Mouse (Mus musculus) heart, embryonic 15.5 days (tissue): ENCODE data around the gene Fbxo3. TPM values are rescaled to one million over a fixed set of nuclear protein-coding genes. Genes with fewer than 3 reads are reported as not detected.
"Not testable (repeated sequence)": the region's sequence is repeated elsewhere in the genome, so short reads cannot be mapped to it uniquely, and the experiment has no call there.

ENCODE experiments used
- ATAC-seq: fragments of 200-750 bp; cut with Nextera tagmentation; replicated peaks from 2 replicates; pipeline ENCODE4 v1.8.0; 2017; ENCODE audit warnings: low read depth, moderate TSS enrichment; ENCODE audit not compliant: insufficient number of reproducible peaks, insufficient read depth, low FRiP score
- H3K27ac ChIP-seq: fragments of 300-500 bp; sonication (generic); 2 replicates; pipeline ENCODE4 v1.5.1; 2015; ENCODE audit warnings: mild to moderate bottlenecking, inconsistent platforms
- H3K27me3 ChIP-seq: fragments of 300-500 bp; sonication (generic); 2 replicates; pipeline ENCODE4 v1.6.1; 2015; ENCODE audit warnings: inconsistent platforms
- H3K36me3 ChIP-seq: fragments of 300-500 bp; sonication (generic); 2 replicates; pipeline ENCODE4 v1.6.1; 2015; ENCODE audit warnings: mild to moderate bottlenecking, inconsistent platforms
- H3K4me1 ChIP-seq: fragments of 300-500 bp; sonication (generic); replicated peaks from 2 replicates; pipeline ENCODE4 v1.6.1; 2015; ENCODE audit warnings: inconsistent platforms
- H3K4me2 ChIP-seq: fragments of 300-500 bp; sonication (generic); 2 replicates; pipeline ENCODE4 v1.6.1; 2015; ENCODE audit warnings: inconsistent platforms, mild to moderate bottlenecking, moderate library complexity
- H3K4me3 ChIP-seq: fragments of 300-500 bp; sonication (generic); 2 replicates; pipeline ENCODE4 v1.5.1; 2015; ENCODE audit warnings: mild to moderate bottlenecking, inconsistent platforms
- H3K9ac ChIP-seq: fragments of 300-500 bp; sonication (generic); 2 replicates; pipeline ENCODE4 v1.6.1; 2015; ENCODE audit warnings: mild to moderate bottlenecking, inconsistent platforms
- H3K9me3 ChIP-seq: fragments of 300-500 bp; sonication (generic); replicated peaks from 2 replicates; pipeline ENCODE4 v1.6.1; 2016; ENCODE audit warnings: inconsistent platforms
- WGBS: fragments of 180-500 bp; shearing (Covaris S2); methylation state at CpG from one replicate; pipeline ENCODE4 v1.1.7; 2015; ENCODE audit warnings: mixed read lengths; 5-methylcytosine and 5-hydroxymethylcytosine counted together
- polyA plus RNA-seq: library from polyadenylated mRNA; unstranded; fragments of >200 nt; fragmentation: Nextera tagmentation; extraction: Ambion mirVana; gene quantifications from 2 replicates; pipeline ENCODE4 v1.2.1, GENCODE M21; 2015

The Fbxo3 gene
- polyA plus RNA-seq, 1 experiment from 2014 or later, result 41.8 TPM

DNA sequence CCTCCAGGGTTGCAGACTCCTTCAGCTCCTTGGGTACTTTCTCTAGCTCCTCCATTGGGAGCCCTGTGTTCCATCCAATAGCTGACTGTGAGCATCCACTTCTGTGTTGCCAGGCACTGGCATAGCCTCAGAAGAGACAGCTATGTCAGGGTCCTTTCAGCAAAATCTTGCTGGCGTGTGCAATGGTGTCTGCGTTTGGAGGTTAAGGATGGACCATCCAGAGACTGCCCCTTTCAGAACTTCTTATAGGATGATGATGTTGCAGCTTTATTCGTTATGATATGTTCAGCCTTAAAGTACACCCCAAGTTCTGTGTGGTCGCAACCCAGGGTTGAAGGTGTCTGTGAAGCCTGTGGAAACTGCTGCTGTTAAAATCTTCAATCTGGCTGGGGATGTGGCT is 69.9 kb downstream of the Fbxo3 start:
- Histone ChIP-seq H3K4me2 (peak overlapping the region; percentile 69), H3K4me3 (0 out of 2 replicates have a peak overlapping the region, but pooled peaks have one; percentile 63), H3K4me1 (peaks cover 19% of the 10 kb centered on the region)
- not testable (repeated sequence) for H3K9ac ChIP-seq, ATAC-seq, H3K36me3 ChIP-seq, H3K27ac ChIP-seq, H3K27me3 ChIP-seq, H3K9me3 ChIP-seq
- WGBS, result 87% methylated on average over 4 of the region's 4 CpGs

DNA sequence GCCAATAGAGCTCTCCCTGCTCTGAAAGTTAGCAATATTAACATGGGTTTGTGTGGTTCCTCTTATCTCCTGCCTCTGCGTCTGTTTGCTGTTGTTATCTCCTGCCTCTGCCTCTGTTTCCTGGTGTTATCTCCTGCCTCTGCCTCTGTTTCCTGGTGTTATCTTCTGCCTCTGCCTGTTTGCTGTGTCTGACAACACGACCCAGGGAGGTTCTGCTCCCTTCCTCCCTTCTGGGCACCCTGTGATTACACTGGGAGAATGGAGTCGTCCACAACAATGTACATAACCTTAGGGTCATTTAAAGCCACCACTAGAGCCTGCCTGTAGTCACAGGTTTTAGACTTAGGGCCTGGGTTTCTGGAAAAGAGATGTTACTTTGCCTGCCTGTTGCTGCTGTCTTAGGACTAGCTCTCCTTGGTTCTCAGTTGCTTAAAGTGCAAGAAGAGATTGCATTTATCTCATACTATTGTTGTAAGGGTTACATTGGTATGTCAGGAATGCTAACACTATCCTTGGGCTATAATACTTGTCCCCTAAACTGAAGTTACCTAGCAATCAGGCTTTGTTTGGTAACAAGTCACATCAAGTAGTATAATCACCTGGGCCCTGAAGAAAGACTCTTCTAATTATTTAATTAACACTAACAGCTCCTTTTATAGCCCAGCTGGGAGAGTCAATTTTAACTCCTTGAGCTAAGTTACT is 71.2 kb downstream of the Fbxo3 start:
- H3K36me3 ChIP-seq, result no peaks in the 10 kb centered on the region
- H3K4me2 ChIP-seq, result 0 out of 2 replicates have a peak overlapping the region, but pooled peaks have one; percentile 6
- H3K9me3 ChIP-seq, result no peaks in the 10 kb centered on the region
- peak overlapping the region; percentile 29 for H3K27ac ChIP-seq
- H3K4me1 ChIP-seq, result peaks cover 25% of the 10 kb centered on the region
- no peak overlapping the region for H3K9ac ChIP-seq
- H3K4me3 ChIP-seq, result no peak overlapping the region
- no peak for ATAC-seq
- no peaks in the 10 kb centered on the region for H3K27me3 ChIP-seq
- WGBS, result 9% methylated on average over 3 of the region's 3 CpGs

DNA sequence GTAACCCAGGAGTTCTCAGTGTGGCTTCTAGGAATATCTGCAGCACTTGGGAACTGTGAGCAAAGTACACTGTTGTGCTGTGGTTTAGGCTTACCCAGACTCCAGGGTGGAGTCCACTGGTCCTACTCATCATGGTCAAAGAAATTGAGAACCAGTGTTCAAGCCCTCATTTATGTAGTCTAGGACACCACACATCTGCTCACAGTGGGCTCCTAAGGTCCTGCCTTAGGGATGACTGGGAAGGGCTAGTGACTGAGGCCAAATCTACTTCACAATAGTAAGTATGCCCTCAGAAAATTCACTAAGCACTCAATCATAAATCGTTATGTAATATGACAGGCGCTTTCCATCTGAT is 71.7 kb downstream of the Fbxo3 start:
- Histone ChIP-seq H3K27me3 (no peaks in the 10 kb centered on the region), H3K4me2 (0 out of 2 replicates have a peak overlapping the region, but pooled peaks have one; percentile 6), H3K9ac (no peak overlapping the region), H3K4me1 (peaks cover 25% of the 10 kb centered on the region), H3K36me3 (no peaks in the 10 kb centered on the region), H3K4me3 (no peak overlapping the region), H3K27ac (peak overlapping the region; percentile 29; the same call in 1 of the 2 replicates), H3K9me3 (no peaks in the 10 kb centered on the region)
- ATAC-seq, result no peak
- 88% methylated on average over 2 of the region's 2 CpGs for WGBS

DNA sequence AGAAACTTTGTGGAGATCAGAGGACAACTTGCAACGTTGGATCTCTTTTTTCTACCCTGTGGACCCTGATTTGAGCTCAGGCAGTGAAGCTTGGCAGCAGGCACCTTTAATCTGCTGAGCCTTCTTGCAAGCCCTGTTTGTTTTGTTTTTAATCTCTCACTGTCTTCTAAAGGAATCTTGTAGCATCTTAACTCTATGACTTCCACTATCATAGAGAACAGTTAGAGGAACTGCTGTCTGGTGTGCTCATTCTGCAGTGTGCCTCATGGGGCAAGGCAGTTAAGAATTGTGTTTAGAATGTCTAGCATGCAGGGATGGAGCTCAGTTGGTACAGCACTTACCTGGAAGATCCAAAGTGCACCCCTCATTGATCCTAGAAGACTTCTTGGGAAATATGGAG is 72.4 kb downstream of the Fbxo3 start:
- no peak overlapping the region for H3K9ac ChIP-seq
- no peak overlapping the region for H3K27ac ChIP-seq
- 58% methylated on average over 1 of the region's 1 CpGs for WGBS
- no peaks in the 10 kb centered on the region for H3K27me3 ChIP-seq
- no peak for ATAC-seq
- no peak overlapping the region for H3K4me2 ChIP-seq
- no peak overlapping the region for H3K4me3 ChIP-seq
- H3K36me3 ChIP-seq, result no peaks in the 10 kb centered on the region
- H3K9me3 ChIP-seq, result no peaks in the 10 kb centered on the region
- peaks cover 25% of the 10 kb centered on the region for H3K4me1 ChIP-seq

DNA sequence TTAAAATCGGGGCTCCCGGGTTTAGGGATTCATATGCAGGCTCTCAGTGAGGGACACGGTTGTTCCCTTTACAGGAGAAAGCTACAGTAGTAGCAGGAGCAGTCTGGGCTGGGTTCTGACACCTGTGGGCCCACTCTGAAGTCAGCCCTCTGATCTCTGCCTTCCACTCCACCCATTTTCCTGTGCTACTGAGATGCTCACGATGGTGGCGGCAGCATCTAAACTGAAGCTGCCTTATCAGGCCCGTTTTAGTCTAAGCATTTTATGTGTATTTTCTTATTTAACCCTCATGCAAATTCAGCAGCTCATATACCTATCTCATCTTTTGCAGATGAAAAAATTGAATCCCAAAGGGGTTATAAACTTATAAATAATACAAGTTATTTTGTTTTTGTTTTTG is 77.3 kb downstream of the Fbxo3 start:
- 80% methylated on average over 6 of the region's 6 CpGs for WGBS
- no peak overlapping the region for H3K27ac ChIP-seq
- no peaks in the 10 kb centered on the region for H3K27me3 ChIP-seq
- no peak overlapping the region for H3K9ac ChIP-seq
- no peak overlapping the region for H3K4me3 ChIP-seq
- no peak overlapping the region for H3K4me2 ChIP-seq
- H3K36me3 ChIP-seq, result no peaks in the 10 kb centered on the region
- H3K9me3 ChIP-seq, result no peaks in the 10 kb centered on the region
- ATAC-seq, result no peak
- peaks cover 16% of the 10 kb centered on the region for H3K4me1 ChIP-seq

DNA sequence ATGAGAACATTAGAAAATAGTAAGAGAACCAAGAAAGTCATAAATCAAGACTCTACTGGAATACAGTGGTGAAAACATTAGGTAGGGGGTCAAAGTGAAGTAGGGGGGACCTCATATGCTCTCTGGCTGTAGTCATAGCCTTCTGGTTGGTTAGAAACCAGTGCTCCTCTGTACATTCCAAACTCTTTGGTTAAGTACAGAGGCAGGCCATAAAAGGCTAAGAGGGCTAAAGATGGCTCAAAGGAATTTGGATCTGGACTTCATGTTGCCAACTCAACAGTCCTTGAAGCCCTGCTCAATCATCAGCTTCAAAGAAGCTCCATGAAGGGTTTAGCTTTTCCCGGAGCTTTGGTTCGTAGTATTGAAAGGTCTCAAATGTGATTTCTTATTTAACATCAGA is 81.5 kb downstream of the Fbxo3 start:
- H3K9me3 ChIP-seq, H3K4me2 ChIP-seq, ATAC-seq, H3K4me3 ChIP-seq, H3K36me3 ChIP-seq, H3K9ac ChIP-seq, H3K4me1 ChIP-seq, H3K27me3 ChIP-seq: not testable (repeated sequence)
- H3K27ac ChIP-seq, result peak overlapping the region; percentile 58
- 41% methylated on average over 2 of the region's 2 CpGs for WGBS

DNA sequence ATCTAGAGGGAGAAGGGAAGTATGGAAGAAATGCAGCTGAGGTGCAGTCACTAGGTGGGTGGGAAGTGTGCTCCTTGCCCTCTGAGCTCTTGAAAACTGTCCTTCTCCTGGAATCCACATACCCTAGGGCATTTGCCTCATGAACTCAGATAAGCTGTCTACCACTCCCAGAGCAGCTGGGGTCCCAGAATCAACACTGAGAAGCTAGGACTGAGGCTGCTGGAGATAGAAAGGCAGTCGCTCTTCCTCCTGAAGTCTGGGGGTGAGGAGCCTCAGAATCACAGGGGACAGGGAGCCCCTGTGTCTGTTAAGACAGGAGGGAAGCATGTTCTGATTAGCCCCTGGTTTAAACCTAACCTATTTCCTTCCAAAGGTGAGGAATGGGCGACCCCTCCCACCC is 82.0 kb downstream of the Fbxo3 start:
- 42% methylated on average over 2 of the region's 2 CpGs for WGBS
- no peak overlapping the region for H3K4me2 ChIP-seq
- no peak; the same call in 1 of the 2 replicates for ATAC-seq
- no peak overlapping the region for H3K9ac ChIP-seq
- no peaks in the 10 kb centered on the region for H3K27me3 ChIP-seq
- H3K4me1 ChIP-seq, result peaks cover 8% of the 10 kb centered on the region
- H3K9me3 ChIP-seq, result no peaks in the 10 kb centered on the region
- no peak overlapping the region for H3K4me3 ChIP-seq
- peak overlapping the region; percentile 58 for H3K27ac ChIP-seq
- no peaks in the 10 kb centered on the region for H3K36me3 ChIP-seq

DNA sequence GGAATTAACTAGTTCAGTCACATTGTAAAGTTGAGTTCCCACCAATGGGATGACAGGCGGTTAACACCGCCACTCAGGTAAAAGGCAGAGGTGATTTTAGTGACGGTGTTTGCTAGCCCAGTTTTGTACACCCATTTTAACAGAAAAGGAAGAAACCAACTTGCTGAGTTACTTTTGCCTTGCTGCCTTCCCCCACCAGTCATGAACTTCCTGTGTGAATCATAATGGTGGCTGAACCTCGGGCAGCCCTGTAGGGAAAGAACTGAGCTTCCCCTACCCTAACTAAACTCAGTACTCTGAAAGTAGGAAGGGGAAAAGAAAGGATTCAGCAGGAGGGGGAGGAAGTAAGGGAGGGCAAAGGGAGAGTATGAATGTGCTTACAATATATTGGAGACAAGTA is 82.5 kb downstream of the Fbxo3 start:
- H3K27me3 ChIP-seq, result no peaks in the 10 kb centered on the region
- H3K9ac ChIP-seq, result no peak overlapping the region
- no peak overlapping the region for H3K4me2 ChIP-seq
- no peak for ATAC-seq
- no peak overlapping the region for H3K4me3 ChIP-seq
- H3K9me3 ChIP-seq, result no peaks in the 10 kb centered on the region
- WGBS, result 81% methylated on average over 4 of the region's 4 CpGs
- H3K4me1 ChIP-seq, result peaks cover 8% of the 10 kb centered on the region
- H3K27ac ChIP-seq, result peak overlapping the region; percentile 58
- no peaks in the 10 kb centered on the region for H3K36me3 ChIP-seq

DNA sequence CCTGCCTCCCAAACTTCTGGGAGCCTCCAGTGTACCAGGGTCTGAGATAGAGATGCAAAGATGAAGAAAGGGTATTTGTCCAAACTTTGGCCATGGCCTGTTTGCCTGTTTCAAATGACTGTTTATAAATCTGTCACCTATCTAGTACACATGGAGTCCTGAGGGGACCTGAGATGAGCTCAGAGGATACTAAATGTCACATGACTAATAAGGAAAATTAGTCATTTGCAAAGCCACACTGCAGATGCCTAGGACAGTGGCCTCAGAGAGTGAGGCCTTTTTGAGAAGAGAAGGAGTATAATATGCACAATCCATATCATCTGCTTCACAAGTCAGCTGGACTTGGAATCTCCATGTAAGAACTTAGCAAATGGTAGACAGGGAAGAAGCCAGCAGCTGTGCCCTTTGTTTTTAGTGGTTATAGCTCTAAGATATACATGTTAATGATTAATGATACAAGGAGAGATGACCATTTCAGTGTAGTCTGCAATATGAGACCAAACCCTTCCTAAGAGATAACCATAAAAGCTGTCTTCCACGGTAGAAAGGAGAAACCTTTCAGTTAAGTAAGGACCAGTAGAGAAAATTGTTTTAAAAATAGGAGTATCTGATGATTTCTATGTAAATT is 83.8 kb downstream of the Fbxo3 start:
- not testable (repeated sequence) for H3K9ac ChIP-seq, H3K27ac ChIP-seq, H3K4me1 ChIP-seq, H3K4me3 ChIP-seq, H3K36me3 ChIP-seq, H3K27me3 ChIP-seq, ATAC-seq, H3K9me3 ChIP-seq, H3K4me2 ChIP-seq
- WGBS, result no CpG with 5 or more reads among the region's 1 CpGs

Other genes starting within 250 kb of the Fbxo3 start
- gene Caprin1, start 230.1 kb upstream of the Fbxo3 start, polyA plus RNA-seq, result 172 and 198 TPM in 2 replicates
- gene Lmo2, start 69.7 kb upstream of the Fbxo3 start, polyA plus RNA-seq, result 19.1 and 23.1 TPM in 2 replicates
- gene 4931422A03Rik, start 640 bp downstream of the Fbxo3 start, polyA plus RNA-seq, result 1.8 and 3.0 TPM in 2 replicates
- gene Gm10912, start 38.1 kb downstream of the Fbxo3 start, polyA plus RNA-seq, result 0.10 TPM in 1 of 2 replicates, not detected in the other
- not detected in 2 replicates for gene Gm10799, start 40.8 kb downstream of the Fbxo3 start, polyA plus RNA-seq
- gene Cd59b, start 42.1 kb downstream of the Fbxo3 start, polyA plus RNA-seq, result 4.1 and 6.2 TPM in 2 replicates
- gene Cd59a, start 68.1 kb downstream of the Fbxo3 start, polyA plus RNA-seq, result 53.9 and 55.8 TPM in 2 replicates
- gene A930018P22Rik, start 95.0 kb downstream of the Fbxo3 start, polyA plus RNA-seq, result 0.29 and 0.37 TPM in 2 replicates